Mouse (Mus musculus) cerebellum, adult 8-10 months (tissue): Measurements from ENCODE around the gene Gm6583.

Experiments used
- DNase-seq: peaks from one replicate; pipeline ENCODE4 v3.0.0; 2022

The Gm6583 gene

GRCm38 (mm10) chr5:112355910-112356309, at the start of gene Gm6583:
TSS of gene Gm6583 (minus strand) at chr5:112356033.
- DNase-seq = no peak

- DNase-seq = no peak
These were observed 46.6 kb upstream of the Gm6583 start for GRCm38 (mm10) chr5:112402437-112402836.

- DNase-seq = no peak
These were observed 43.5 kb upstream of the Gm6583 start for GRCm38 (mm10) chr5:112399284-112399683.

DNA sequence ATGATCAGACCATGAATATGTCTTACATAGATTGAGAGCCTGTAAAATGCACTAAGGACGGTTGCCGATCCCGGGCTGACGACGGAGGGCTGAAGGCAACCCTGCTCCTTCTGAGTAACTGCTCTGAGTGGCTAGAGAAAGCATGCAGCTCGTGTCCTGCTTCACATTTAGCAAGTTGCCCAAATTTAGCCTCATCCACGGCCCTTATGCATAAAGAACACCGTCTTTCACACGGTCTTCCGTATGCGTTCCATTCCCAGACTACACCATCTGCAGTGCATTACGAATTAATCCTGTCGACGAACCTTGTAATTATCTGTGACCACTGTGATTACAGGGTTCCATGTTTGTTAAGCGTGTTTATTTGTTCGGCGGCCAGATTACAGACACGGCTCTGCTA, 40.2 kb upstream of the Gm6583 start:
- DNase-seq = no peak

GRCm38 (mm10) chr5:112394779-112395443, 39.1 kb upstream of the Gm6583 start, which contains the start of gene Asphd2:
TSS of gene Asphd2 (minus strand) at chr5:112394866.
- DNase-seq = peak; percentile 73

DNA sequence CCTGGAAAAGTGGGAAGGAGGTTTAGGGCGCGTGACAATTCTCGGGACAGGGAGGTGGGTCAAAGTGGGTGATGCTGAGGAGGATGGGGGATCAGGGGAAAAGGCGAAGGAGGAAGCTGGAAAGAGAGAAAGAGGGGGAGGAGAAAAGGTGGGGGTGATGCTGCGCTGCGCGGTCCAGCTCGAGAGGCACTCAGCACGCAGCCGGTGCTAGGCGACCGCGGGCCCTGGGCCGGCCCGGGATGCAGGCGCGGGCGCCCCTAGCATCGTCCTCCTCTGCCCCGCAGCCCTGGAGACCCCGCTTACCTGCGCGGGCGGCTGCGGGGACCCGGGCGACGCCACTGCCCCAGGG, 38.6 kb upstream of the Gm6583 start:
- peak; percentile 41 for DNase-seq

- DNase-seq = peak; percentile 40
These were observed 38.0 kb upstream of the Gm6583 start for GRCm38 (mm10) chr5:112393741-112394414.

DNA sequence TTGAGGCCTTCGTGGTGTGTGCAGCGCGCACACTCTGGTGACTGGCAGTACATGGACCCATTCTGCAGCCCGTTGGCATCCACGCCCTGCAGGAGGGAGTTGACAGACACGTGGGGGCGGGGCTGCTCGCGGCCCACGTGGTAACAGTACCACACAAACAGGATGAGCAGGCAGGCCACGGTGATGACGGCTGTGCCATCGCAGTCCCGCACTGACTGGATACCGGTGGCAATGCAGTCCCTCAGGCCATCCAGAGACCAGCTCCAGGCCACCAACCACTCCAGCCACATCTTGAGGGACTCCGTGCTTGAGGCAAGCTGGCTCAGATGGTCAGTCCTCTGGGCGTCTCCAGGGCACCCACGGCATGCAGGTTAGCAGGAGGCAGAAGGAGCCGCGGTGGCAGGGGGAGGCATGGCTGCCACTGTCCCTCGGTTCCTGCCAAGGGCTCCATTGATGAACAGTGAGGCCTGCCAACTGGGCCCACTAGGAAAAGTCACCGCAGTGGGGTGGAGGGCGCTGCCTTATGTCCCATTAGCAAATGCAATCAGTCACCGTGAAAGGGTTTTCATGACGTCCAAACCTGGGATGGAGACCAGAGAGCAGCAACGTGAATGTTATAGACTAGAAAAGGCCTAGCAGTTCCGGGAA, 36.0 kb upstream of the Gm6583 start:
- DNase-seq = no peak

DNA sequence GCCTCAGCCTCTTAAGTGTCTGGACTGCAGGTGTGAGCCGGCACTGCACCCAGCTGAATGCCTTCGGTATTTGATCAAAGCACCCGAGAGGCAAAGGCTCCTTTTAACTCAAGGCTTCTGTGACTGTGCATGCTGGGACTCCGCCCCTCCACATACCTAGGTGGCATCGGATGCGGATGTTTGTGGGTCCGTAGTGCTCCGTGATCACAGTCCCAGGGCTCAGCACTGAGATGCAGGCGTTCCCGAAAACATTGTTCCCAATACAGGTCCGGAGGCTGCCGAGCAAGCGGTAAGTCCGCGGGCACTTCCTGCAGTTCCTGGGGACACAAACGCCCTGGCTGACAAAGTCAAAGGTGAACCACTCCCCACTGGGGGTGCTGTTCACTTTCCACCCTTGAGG, 35.2 kb upstream of the Gm6583 start:
- no peak for DNase-seq

- no peak for DNase-seq
These were observed 33.5 kb upstream of the Gm6583 start for GRCm38 (mm10) chr5:112389352-112389751.

GRCm38 (mm10) chr5:112385973-112386372, 30.1 kb upstream of the Gm6583 start:
- DNase-seq = no peak

DNA sequence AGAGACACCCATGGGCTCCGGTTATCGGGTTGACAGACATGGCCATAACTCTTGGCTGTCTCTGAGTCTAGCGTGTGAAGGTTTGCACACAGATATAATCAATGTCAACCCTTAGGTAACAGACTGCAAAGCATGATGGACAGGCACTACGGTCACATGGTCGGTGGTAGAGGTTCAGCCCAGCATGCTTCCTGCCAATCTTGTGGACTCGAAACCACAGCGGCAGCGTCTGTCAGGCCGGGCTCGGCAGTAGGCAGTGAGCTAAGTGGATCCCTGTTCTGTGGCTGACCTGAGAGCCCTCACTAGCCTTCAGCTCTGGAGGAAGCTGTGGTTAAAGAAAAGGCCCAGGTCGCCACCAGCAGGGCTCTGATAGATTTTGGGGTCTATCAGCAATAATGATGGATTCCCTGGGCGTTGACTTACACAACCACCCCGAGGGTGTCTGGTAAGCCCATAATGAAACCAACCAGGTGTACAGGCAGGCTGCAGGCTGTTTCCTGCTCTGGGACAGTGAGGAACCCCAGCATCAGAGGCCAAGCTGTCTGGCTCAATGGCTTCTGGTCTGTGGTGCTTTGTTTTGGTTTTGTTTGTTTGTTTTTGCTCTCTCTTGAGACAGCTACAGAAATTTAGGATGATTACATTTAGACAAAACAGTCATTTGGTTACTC, 29.1 kb upstream of the Gm6583 start:
- no peak for DNase-seq

DNA sequence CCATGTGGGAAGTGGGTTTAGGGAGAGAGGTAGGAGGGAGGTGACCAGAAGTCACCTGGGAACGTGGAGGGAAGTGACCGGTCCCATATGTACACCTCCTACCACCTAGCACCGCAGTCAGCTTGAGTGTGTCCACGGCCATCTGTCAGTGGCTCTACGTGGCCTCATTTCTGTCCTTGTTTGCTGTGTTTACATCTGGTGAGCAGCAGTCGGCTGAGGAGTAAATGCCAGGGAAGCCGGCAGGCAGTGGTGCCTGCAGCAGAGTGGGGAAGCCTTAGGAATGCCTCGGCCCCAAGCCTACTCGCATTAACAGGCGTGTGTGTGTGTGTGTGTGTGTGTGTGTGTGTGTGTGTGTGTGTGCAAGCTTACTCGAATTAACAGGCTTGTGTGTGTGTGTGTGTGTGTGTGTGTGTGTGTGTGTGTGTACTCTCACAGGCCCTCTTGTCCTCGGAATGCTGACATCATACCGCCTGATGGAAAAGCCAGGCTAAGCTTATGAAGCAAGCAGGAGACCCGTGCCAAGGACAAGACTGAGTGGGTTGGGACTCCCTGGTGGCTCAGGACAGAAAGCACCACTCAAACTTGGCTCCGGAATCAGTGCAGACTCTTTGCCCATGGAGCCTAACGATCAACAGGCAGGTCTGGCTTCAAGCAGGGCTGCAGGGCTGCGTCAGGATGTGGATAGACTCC, 27.0 kb upstream of the Gm6583 start:
- DNase-seq = no peak

DNA sequence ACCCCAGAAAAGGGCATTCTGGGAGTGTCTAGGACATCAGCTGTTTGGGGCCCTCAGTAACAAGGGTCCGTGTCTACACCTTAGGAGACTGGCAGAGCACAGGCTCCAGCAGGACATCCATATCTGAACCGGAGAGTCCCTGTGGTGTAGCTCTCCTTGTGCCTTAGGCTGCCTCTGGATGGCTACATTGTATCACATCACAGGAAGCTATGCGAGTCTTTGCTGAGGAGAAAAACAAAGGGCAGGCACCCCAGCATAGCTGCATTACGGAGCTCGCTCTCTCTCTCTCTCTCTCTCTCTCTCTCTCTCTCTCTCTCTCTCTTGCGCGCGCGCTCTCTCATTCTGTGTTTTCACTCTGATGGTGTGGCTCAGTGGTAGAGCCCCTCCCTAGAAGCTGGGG, 26.2 kb upstream of the Gm6583 start:
- DNase-seq = no peak

DNA sequence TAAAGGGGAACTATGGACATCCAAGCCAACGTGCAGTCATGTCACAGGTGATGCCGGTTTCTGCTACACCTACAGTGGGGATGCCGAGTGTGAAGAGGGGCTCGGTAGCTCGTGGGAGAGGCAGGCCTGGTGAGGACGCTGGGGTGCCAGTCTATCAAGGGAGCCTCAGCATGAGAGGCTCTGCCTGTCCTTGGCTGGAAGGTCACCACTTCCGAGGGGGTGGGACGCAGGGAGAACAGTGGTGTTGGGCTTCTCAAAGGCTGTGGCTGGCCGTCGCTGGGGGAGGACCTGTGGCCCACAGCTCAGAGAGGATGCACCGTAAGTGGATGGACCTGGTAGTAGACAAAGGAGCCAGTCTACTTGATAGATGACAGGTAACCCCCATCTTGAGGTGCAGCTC, 25.3 kb upstream of the Gm6583 start:
- DNase-seq = no peak

GRCm38 (mm10) chr5:112378716-112379115, 22.9 kb upstream of the Gm6583 start:
- DNase-seq = no peak

GRCm38 (mm10) chr5:112377380-112377779, 21.5 kb upstream of the Gm6583 start:
- no peak for DNase-seq

DNA sequence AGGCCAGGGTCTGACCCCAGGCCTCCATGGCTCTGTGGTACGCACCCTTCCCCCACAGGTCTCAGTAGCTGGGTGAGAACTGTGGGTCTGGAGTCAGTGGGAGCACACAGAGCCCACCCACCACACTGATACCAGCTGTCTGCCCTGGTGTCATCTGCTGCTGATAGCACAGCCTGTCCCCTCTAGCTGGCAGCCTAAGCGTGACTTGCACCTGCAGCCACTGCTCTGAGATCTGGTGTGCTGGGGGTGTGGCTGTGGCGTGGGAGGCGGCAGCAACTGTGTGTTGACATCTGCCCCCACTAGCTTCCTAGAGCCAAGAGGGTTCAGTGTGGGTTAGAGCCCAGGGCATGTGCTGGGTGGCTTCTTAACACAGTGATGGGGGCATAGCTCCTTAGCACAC, 20.3 kb upstream of the Gm6583 start:
- no peak for DNase-seq

DNA sequence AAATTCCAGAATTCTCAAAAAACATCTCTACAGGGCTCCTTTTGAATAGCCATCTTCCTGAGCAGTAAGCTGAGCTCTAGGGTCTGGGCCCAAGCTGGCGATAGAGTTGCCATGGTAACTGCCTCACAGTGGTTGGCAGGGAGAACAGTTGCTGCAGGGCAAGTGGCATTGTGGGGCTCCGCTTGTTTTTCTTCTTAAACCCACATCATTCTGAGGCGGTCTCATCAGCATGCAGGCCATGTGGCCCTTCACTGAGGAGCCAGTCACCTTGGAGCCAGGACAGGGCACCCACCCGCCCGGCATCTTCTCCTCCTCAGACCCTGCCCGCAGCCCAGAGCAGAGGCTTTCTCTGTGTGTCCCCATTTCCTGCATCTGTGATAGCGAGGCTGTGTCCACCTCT, 16.1 kb upstream of the Gm6583 start:
- peak; percentile 51 for DNase-seq

DNA sequence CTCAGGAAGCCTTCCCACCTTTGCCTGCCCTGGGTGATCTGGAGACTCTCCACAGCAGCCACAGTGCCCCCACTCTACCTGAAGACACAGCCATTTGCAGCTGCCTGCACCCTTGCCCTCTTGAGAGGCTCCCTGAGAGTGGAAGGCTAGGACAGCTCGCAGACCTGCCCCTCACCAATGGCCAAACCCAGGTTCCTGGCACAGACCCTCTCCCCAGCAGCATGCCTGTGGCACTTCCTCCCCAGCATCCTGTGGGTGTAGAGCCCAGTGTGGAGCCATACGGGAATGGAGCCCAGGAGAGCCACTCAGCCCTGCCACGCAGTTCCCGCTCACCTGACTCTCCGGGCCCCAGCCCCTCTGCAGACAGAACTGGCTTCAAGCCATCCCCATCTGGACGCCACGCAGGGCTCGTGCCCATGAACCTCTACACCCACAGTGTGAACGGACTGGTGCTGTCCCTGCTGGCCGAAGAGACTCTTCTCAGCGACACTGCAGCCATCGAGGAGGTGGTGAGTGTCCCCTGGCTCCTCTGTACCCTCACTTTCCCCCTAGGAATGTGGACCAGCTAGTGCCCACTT, 14.5 kb upstream of the Gm6583 start:
- peak; percentile 44 for DNase-seq

GRCm38 (mm10) chr5:112369326-112369725, 13.5 kb upstream of the Gm6583 start:
- DNase-seq = no peak

DNA sequence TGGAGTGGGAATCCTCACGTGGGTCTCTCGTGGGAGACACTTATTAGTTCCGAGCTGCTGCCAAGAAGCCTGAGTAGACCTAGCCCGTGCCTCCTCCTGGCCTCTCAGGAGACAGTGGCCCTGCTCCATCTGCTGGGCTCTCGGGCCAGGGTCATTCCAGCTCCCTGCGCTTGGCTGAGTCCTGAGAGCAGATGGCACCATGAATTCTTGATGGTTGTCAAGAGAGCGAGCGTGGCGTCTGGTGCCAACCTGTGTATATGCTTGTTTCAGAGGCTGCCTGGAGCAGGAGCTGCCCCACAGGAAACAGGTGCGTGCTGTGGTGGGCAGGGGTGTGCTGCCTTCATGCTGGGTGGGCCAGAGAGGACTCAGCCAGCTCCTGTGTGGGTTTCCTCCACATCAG, 12.8 kb upstream of the Gm6583 start:
- DNase-seq = peak; percentile 91

GRCm38 (mm10) chr5:112367929-112368328, 12.1 kb upstream of the Gm6583 start:
- no peak for DNase-seq
